Mouse (Mus musculus) G1E (cell line): Measurements from ENCODE around the gene Ap1s1. TPM values are rescaled to one million over a fixed set of nuclear protein-coding genes. Genes with fewer than 3 reads are reported as not detected.
A peak's percentile ranks its signal among the peaks of the same experiment; 100 is the strongest.

Source experiments
- ATAC-seq: 2 replicates; pipeline ENCODE4 v1.8.0; 2016; ENCODE audit warnings: mild to moderate bottlenecking; ENCODE audit not compliant: insufficient number of reproducible peaks, poor library complexity, low FRiP score, severe bottlenecking; ENCODE audit errors: extremely low read depth
- DNase-seq: peaks from one replicate; pipeline ENCODE4 v3.0.0; 2012; ENCODE audit warnings: low spot score
- H3K27me3 ChIP-seq: 2 replicates; pipeline ENCODE4 v1.6.1; 2012; ENCODE audit warnings: mild to moderate bottlenecking, low read length, inconsistent platforms; ENCODE audit not compliant: insufficient read depth
- H3K36me3 ChIP-seq: replicated peaks from 2 replicates; pipeline ENCODE3; 2012; ENCODE audit warnings: mild to moderate bottlenecking, inconsistent platforms
- H3K4me1 ChIP-seq: 2 replicates; pipeline ENCODE4 v1.6.1; 2012; ENCODE audit warnings: low read depth, low read length, inconsistent platforms, mixed read lengths; ENCODE audit not compliant: insufficient read depth
- H3K4me3 ChIP-seq: 2 replicates; pipeline ENCODE4 v1.5.1; 2012; ENCODE audit warnings: low read depth, mild to moderate bottlenecking, inconsistent platforms, low read length, moderate library complexity, mixed read lengths
- H3K9me3 ChIP-seq: replicated peaks from 2 replicates; pipeline ENCODE4 v1.6.1; 2012; ENCODE audit warnings: inconsistent platforms
- CTCF ChIP-seq: IDR thresholded peaks from 2 replicates; pipeline ENCODE4 v1.5.1; 2012; ENCODE audit warnings: low read depth, low read length, inconsistent platforms, mixed read lengths
- GATA1 ChIP-seq: IDR thresholded peaks from 2 replicates; pipeline ENCODE4 v1.6.1; 2012; ENCODE audit warnings: borderline replicate concordance, low read length, inconsistent platforms, mixed read lengths
- GATA2 ChIP-seq: IDR thresholded peaks from 2 replicates; pipeline ENCODE4 v1.6.1; 2012; ENCODE audit warnings: low read depth, low read length, inconsistent platforms, borderline replicate concordance
- POLR2AphosphoS5 ChIP-seq: IDR thresholded peaks from 2 replicates; pipeline ENCODE4 v1.6.1; 2012; ENCODE audit warnings: low read depth, low read length, inconsistent platforms; ENCODE audit not compliant: insufficient replicate concordance
- TAL1 ChIP-seq: conservative IDR thresholded peaks from 2 replicates; pipeline ENCODE4 v1.6.1; 2012; ENCODE audit warnings: low read depth, low read length, inconsistent platforms, mixed read lengths
- polyA plus RNA-seq: library from polyadenylated mRNA; stranded (reverse); fragments of >175 nt; gene quantifications from 2 replicates; pipeline ENCODE4 v1.2.3, GENCODE M21; 2012
- total RNA-seq, 2 experiments: library from RNA; stranded (forward) in 1 of 2; stranded (reverse) in 1 of 2; fragments of 200-1000 nt in 1 of 2; fragments of >200 nt in 1 of 2; fragmentation: Nextera tagmentation in 1 of 2; gene quantifications; 2 replicates each; pipeline ENCODE4 v1.2.3; 2014 to 2017

Gene Ap1s1
- total and polyA plus RNA-seq, 3 experiments: 36.8 to 136 (median 115) TPM

DNA sequence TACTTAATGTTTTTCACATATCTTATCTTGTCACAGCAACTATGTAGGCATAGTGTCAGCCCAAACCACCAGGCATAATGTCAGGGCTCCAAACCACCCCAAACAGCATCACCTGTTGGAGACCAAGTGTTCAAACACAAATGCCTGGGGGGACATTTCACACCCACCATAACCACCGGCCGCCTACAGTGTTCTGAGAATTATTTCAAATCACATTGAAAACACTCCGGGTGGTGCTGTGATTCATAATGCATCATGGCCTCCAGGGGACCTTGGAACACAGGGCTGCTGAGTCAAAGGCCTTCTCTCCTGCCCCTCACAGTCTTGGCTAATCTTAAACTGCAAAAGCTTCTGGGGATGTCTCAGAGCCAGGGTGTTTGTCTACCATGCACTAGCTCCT is 30.0 kb downstream of the Ap1s1 start:
- no peak for DNase-seq
- TF ChIP-seq GATA1 (no peak), TAL1 (no peak), GATA2 (no peak), CTCF (no peak), POLR2AphosphoS5 (no peak)
- no peak for ATAC-seq

GRCm38 (mm10) chr5:137012401-137012950 is 33.5 kb downstream of the Ap1s1 start:
- no peak for TF ChIP-seq GATA1
- no peak for TF ChIP-seq GATA2
- no peak for TF ChIP-seq CTCF
- TF ChIP-seq TAL1: no peak
- no peak for TF ChIP-seq POLR2AphosphoS5
- Histone ChIP-seq H3K9me3 (no peaks in the 10 kb centered on the region), H3K36me3 (no peaks in the 10 kb centered on the region), H3K27me3 (peaks cover 17% of the 10 kb centered on the region), H3K4me3 (no peak overlapping the region), H3K4me1 (no peaks in the 10 kb centered on the region)
- no peak for DNase-seq
- ATAC-seq: no peak

More for the DNA sequence above, 30.0 kb downstream of the Ap1s1 start:
- peaks cover 10% of the 10 kb centered on the region; the same call in 1 of the 2 replicates for H3K27me3 ChIP-seq
- no peaks in the 10 kb centered on the region for H3K9me3 ChIP-seq
- H3K4me3 ChIP-seq: no peak overlapping the region
- H3K36me3 ChIP-seq: no peaks in the 10 kb centered on the region
- H3K4me1 ChIP-seq: no peaks in the 10 kb centered on the region

GRCm38 (mm10) chr5:137009988-137010387 is 35.9 kb downstream of the Ap1s1 start:
- ATAC-seq (no peak), DNase-seq (no peak)
- no peak overlapping the region for H3K4me3 ChIP-seq
- H3K36me3 ChIP-seq: no peaks in the 10 kb centered on the region
- peaks cover 33% of the 10 kb centered on the region for H3K27me3 ChIP-seq
- H3K9me3 ChIP-seq: no peaks in the 10 kb centered on the region
- no peaks in the 10 kb centered on the region for H3K4me1 ChIP-seq
- TF ChIP-seq POLR2AphosphoS5 (no peak), CTCF (peak; percentile 18; the same call in 1 of the 2 replicates), TAL1 (no peak), GATA2 (no peak), GATA1 (no peak)

GRCm38 (mm10) chr5:137007276-137007675 is 38.7 kb downstream of the Ap1s1 start:
- no peak for TF ChIP-seq POLR2AphosphoS5
- TF ChIP-seq GATA1: no peak
- no peak for TF ChIP-seq CTCF
- TF ChIP-seq TAL1: no peak
- no peak for TF ChIP-seq GATA2
- DNase-seq (no peak), ATAC-seq (no peak)
- no peak overlapping the region for H3K4me3 ChIP-seq
- no peaks in the 10 kb centered on the region for H3K36me3 ChIP-seq
- H3K27me3 ChIP-seq: peaks cover 38% of the 10 kb centered on the region
- no peaks in the 10 kb centered on the region for H3K9me3 ChIP-seq
- H3K4me1 ChIP-seq: no peaks in the 10 kb centered on the region

DNA sequence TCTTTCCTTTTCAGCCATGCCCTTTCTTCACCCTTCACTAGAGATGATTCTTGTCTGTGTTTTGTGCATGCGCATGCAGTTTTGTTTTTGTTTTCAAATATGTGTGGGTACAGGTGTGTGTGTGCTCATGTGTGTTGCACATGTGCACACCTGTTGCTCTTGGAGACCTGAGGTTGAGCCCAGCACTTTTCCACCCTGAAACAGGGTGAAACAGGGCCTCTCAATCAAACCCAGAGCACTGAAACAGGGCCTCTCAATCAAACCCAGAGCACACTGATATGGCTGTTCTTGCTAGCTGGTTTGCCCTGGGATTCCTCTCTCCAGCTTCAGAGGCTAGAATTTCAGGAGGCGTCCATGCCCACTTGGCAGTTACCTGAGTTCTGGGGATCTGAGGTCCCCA is 45.3 kb downstream of the Ap1s1 start:
- DNase-seq: no peak
- Histone ChIP-seq H3K4me1 (peaks cover 14% of the 10 kb centered on the region), H3K9me3 (no peaks in the 10 kb centered on the region), H3K36me3 (peaks cover 11% of the 10 kb centered on the region), H3K4me3 (no peak overlapping the region), H3K27me3 (peaks cover 20% of the 10 kb centered on the region)
- no peak for ATAC-seq
- no peak for TF ChIP-seq TAL1

DNA sequence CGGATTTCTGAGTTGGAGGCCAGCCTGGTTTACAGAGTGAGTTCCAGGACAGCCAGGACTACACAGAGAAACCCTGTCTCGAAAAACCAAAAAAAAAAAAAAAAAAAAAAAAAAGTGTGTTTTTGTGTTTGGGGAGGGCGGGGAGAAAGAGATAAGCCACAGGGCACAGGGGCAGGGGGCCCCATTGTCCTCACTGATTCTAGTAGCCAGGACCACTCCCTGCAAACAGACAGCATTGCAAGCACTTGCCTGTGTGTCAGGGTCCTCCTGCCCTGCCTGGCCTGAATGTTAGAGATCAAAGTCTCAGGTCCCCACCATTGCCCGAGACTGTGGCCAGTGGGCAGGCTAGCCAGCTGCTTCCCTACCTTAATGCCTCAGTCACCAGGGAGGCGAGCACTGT is 46.5 kb downstream of the Ap1s1 start:
- Histone ChIP-seq H3K9me3 (no peaks in the 10 kb centered on the region), H3K4me1 (peaks cover 14% of the 10 kb centered on the region), H3K4me3 (peak overlapping the region; percentile 7; the same call in 1 of the 2 replicates), H3K36me3 (peaks cover 23% of the 10 kb centered on the region), H3K27me3 (peaks cover 12% of the 10 kb centered on the region)
- no peak for DNase-seq
- no peak for ATAC-seq
- TF ChIP-seq POLR2AphosphoS5 (no peak), GATA1 (no peak), CTCF (no peak), TAL1 (no peak), GATA2 (no peak)

- no peak overlapping the region for H3K4me3 ChIP-seq
- H3K27me3 ChIP-seq: no peaks in the 10 kb centered on the region
- TF ChIP-seq TAL1: no peak
- no peak for TF ChIP-seq CTCF
- no peak for TF ChIP-seq GATA1
- TF ChIP-seq POLR2AphosphoS5: no peak
- no peak for TF ChIP-seq GATA2
- H3K9me3 ChIP-seq: no peaks in the 10 kb centered on the region
- peaks cover 77% of the 10 kb centered on the region for H3K36me3 ChIP-seq
- peaks cover 35% of the 10 kb centered on the region for H3K4me1 ChIP-seq
- no peak for ATAC-seq
- DNase-seq: no peak
Observed at GRCm38 (mm10) chr5:136989801-136990200, 56.1 kb downstream of the Ap1s1 start.
